Mouse (Mus musculus) heart, adult 9 months (tissue): ENCODE measurements around the gene Etfb.

Experiments used
- DNase-seq, 2 experiments: peaks; one replicate each; pipeline ENCODE4 v3.0.0; 2022; ENCODE audit warnings: low spot score in 2 of 2

The Etfb gene

DNA sequence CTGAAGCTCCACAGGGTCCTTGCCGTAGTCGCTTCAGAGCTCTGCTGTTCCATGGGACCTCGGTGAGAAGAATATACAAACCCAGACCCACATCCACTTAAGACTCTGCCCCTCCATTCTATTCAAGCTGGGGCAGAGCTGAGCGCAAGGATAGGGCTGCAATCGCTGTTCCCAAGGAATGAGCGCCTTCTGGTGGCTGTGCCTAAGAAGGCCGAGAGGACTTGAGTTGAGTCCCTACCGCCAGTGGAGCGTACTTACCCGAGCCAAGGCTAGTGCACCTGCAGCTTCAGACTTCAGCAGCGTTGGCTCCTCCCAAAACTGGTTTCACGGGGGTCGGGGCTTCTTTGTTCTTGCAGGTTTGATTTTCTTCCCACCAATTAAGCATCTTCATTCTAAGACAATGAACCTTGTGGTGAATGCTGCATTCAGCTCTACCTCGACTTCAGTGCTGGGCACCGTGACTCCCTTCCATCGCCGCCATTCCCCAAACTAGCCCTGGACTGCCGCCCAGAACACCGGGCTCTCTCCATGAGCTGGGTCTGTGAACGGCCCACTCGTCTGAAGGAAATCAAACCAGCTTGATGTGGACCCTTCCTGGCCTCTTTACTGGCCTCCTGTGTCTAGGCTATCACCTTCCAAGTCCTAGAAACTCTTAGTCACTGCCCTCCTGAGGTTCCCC, 51.6 kb downstream of the Etfb start:
- no peak for DNase-seq
